Mouse (Mus musculus) stomach, postnatal 0 days (tissue): Measurements from ENCODE around the gene Slc46a1. TPM values are rescaled to one million over a fixed set of nuclear protein-coding genes. Genes with fewer than 3 reads are reported as not detected.
A peak's percentile ranks its signal among the peaks of the same experiment; 100 is the strongest.

Source experiments
- ATAC-seq: fragments of 200-750 bp; cut with Nextera tagmentation; 2 replicates; pipeline ENCODE4 v1.8.0; 2017; ENCODE audit not compliant: low FRiP score, low TSS enrichment
- DNase-seq: peaks from one replicate; pipeline ENCODE4 v3.0.0-alpha.2; 2016; ENCODE audit warnings: low spot score
- H3K27ac ChIP-seq: fragments of 300-500 bp; sonication (generic); replicated peaks from 2 replicates; pipeline ENCODE4 v1.5.1; 2014; ENCODE audit warnings: mild to moderate bottlenecking, control low read depth
- H3K27me3 ChIP-seq: fragments of 300-500 bp; sonication (generic); 2 replicates; pipeline ENCODE4 v1.6.1; 2014; ENCODE audit warnings: low read length; ENCODE audit not compliant: control insufficient read depth, insufficient read depth
- H3K36me3 ChIP-seq: fragments of 300-500 bp; sonication (generic); 2 replicates; pipeline ENCODE4 v1.6.1; 2014; ENCODE audit warnings: low read length, mixed read lengths; ENCODE audit not compliant: control insufficient read depth, insufficient read depth
- H3K4me1 ChIP-seq: fragments of 300-500 bp; sonication (generic); replicated peaks from 2 replicates; pipeline ENCODE4 v1.6.1; 2014; ENCODE audit warnings: antibody characterized with exemption; ENCODE audit not compliant: control insufficient read depth, insufficient read depth
- H3K4me2 ChIP-seq: fragments of 300-500 bp; sonication (generic); replicated peaks from 2 replicates; pipeline ENCODE4 v1.6.1; 2014; ENCODE audit warnings: low read depth, mild to moderate bottlenecking, control low read depth, moderate library complexity
- H3K4me3 ChIP-seq: fragments of 300-500 bp; sonication (generic); 2 replicates; pipeline ENCODE4 v1.5.1; 2014; ENCODE audit warnings: low read depth, low read length, control low read depth
- H3K9ac ChIP-seq: fragments of 300-500 bp; sonication (generic); 2 replicates; pipeline ENCODE4 v1.6.1; 2014; ENCODE audit warnings: mild to moderate bottlenecking, low read length, control low read depth, mixed read lengths
- H3K9me3 ChIP-seq: fragments of 300-500 bp; sonication (generic); 2 replicates; pipeline ENCODE4 v1.6.1; 2016; ENCODE audit warnings: low read length; ENCODE audit not compliant: control insufficient read depth
- CTCF ChIP-seq: IDR thresholded peaks from 2 replicates; pipeline ENCODE4 v1.5.1; 2016; ENCODE audit warnings: antibody characterized with exemption, low read depth, mild to moderate bottlenecking, moderate library complexity
- EP300 ChIP-seq: optimal IDR thresholded peaks from 2 replicates; pipeline ENCODE3; 2016; ENCODE audit warnings: antibody characterized with exemption
- WGBS: fragments of 180-500 bp; shearing (Covaris S2); extraction: QIAGEN DNeasy Blood & Tissue Kit; methylation state at CpG from one replicate; pipeline ENCODE4 v1.1.7; 2014; 5-methylcytosine and 5-hydroxymethylcytosine counted together
- polyA plus RNA-seq: library from polyadenylated mRNA; unstranded; fragments of >200 nt; fragmentation: Nextera tagmentation; extraction: Ambion mirVana; gene quantifications from 2 replicates; pipeline ENCODE4 v1.2.1, GENCODE M21; 2015

Gene Slc46a1
- polyA plus RNA-seq, 1 experiment from 2014 or later: 16.9 TPM

GRCm38 (mm10) chr11:78500623-78501202, 35.2 kb downstream of the Slc46a1 start:
- WGBS: 43% methylated on average over 9 of the region's 9 CpGs
- DNase-seq (no peak), ATAC-seq (no peak)
- Histone ChIP-seq H3K9ac (no peak overlapping the region), H3K9me3 (no peaks in the 10 kb centered on the region), H3K4me1 (no peaks in the 10 kb centered on the region; the same call in 1 of the 2 replicates), H3K27me3 (0 out of 2 replicates have a peak, but pooled peaks cover under 1% of the 10 kb centered on the region), H3K36me3 (no peaks in the 10 kb centered on the region), H3K4me3 (no peak overlapping the region), H3K27ac (no peak overlapping the region), H3K4me2 (no peak overlapping the region)
- no peak for TF ChIP-seq EP300
- TF ChIP-seq CTCF: no peak

- no peak overlapping the region for H3K4me3 ChIP-seq
- 0 out of 2 replicates have a peak, but pooled peaks cover 3% of the 10 kb centered on the region for H3K36me3 ChIP-seq
- H3K4me1 ChIP-seq: no peaks in the 10 kb centered on the region; the same call in 1 of the 2 replicates
- no peak for TF ChIP-seq CTCF
- TF ChIP-seq EP300: no peak
- 66% methylated on average over 20 of the region's 20 CpGs for WGBS
- no peak for ATAC-seq
- no peak overlapping the region for H3K4me2 ChIP-seq
- H3K27ac ChIP-seq: no peak overlapping the region
- DNase-seq: no peak
- H3K9me3 ChIP-seq: no peaks in the 10 kb centered on the region
- H3K27me3 ChIP-seq: no peaks in the 10 kb centered on the region
- H3K9ac ChIP-seq: no peak overlapping the region
Observed at GRCm38 (mm10) chr11:78501529-78501928, 36.0 kb downstream of the Slc46a1 start.

DNA sequence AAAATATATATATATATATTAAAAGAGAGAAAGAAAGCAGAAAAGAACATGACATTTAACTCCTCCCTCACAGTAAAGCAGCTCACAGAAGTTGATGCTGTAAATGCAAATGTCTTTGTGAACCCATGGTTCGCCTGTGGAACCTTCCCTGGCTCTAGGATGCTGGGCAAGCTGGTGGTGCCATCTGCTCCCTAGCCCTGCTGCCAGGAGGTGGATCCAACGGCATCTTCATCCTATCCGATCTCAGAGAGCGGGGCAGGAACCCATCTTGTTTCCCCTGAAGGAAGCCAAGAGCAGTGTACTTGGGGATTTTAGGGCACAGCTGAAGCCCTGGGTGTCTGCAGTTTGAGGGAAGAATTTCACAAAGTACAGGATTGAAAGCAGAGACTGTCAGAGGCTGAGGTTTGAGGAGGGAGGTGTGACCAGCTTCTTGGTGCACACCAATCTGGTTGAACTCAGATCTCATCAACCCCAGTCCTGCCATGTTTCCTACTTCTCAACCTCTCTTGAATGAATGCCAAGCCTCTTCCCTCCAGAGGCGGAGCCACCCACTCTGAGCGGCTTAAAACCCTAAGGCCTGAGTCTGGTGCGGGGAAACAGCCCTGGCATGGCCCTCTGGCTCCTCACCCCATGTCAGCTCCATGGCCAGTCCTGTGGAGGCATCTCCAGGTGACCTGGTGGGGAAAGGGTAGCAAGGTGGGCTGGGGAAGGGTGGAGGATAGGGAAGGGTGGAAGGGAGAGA, 37.6 kb downstream of the Slc46a1 start, which contains the start of gene Sebox:
TSS of gene Sebox (plus strand) at position 539 of the 742 bp plus-strand sequence.
- Histone ChIP-seq H3K36me3 (peaks cover 8% of the 10 kb centered on the region; the same call in 1 of the 2 replicates), H3K4me1 (no peaks in the 10 kb centered on the region), H3K27me3 (no peaks in the 10 kb centered on the region), H3K9me3 (no peaks in the 10 kb centered on the region), H3K27ac (no peak within 1 kb of the TSS), H3K9ac (no peak within 1 kb of the TSS), H3K4me3 (no peak within 1 kb of the TSS), H3K4me2 (no peak within 1 kb of the TSS)
- ATAC-seq (no peak), DNase-seq (no peak)
- 60% methylated on average over 7 of the region's 7 CpGs for WGBS
- TF ChIP-seq EP300: no peak
- no peak for TF ChIP-seq CTCF

- ATAC-seq (no peak), DNase-seq (no peak)
- H3K27ac ChIP-seq: no peak overlapping the region
- H3K4me3 ChIP-seq: no peak overlapping the region
- H3K4me1 ChIP-seq: no peaks in the 10 kb centered on the region
- no peaks in the 10 kb centered on the region for H3K9me3 ChIP-seq
- 83% methylated on average over 3 of the region's 3 CpGs for WGBS
- H3K9ac ChIP-seq: no peak overlapping the region
- H3K27me3 ChIP-seq: no peaks in the 10 kb centered on the region
- H3K36me3 ChIP-seq: peaks cover 13% of the 10 kb centered on the region; the same call in 1 of the 2 replicates
- TF ChIP-seq CTCF: no peak
- TF ChIP-seq EP300: no peak
- no peak overlapping the region for H3K4me2 ChIP-seq
Observed at GRCm38 (mm10) chr11:78505430-78505829, 39.9 kb downstream of the Slc46a1 start.

GRCm38 (mm10) chr11:78509148-78509547, 43.7 kb downstream of the Slc46a1 start:
- peaks cover 4% of the 10 kb centered on the region for H3K4me1 ChIP-seq
- no peak for TF ChIP-seq EP300
- TF ChIP-seq CTCF: peak; percentile 63
- H3K27me3 ChIP-seq: no peaks in the 10 kb centered on the region
- no peaks in the 10 kb centered on the region for H3K9me3 ChIP-seq
- 77% methylated on average over 5 of the region's 5 CpGs for WGBS
- no peak overlapping the region for H3K27ac ChIP-seq
- no peak overlapping the region for H3K4me2 ChIP-seq
- H3K36me3 ChIP-seq: peaks cover 13% of the 10 kb centered on the region; the same call in 1 of the 2 replicates
- no peak overlapping the region for H3K4me3 ChIP-seq
- DNase-seq (no peak), ATAC-seq (no peak)
- no peak overlapping the region for H3K9ac ChIP-seq
